Mouse (Mus musculus) ES-CJ7 (cell line): ENCODE results near the gene Vmn1r66.

Experiments used
- DNase-seq: peaks from one replicate; pipeline ENCODE4 v3.0.0; 2011; ENCODE audit warnings: low read depth, low spot score

Gene Vmn1r66

GRCm38 (mm10) chr7:10277906-10278305 lies at the start of gene Vmn1r66:
Gene Vmn1r66, minus strand, starts transcription at chr7:10278006.
- no peak for DNase-seq

DNA sequence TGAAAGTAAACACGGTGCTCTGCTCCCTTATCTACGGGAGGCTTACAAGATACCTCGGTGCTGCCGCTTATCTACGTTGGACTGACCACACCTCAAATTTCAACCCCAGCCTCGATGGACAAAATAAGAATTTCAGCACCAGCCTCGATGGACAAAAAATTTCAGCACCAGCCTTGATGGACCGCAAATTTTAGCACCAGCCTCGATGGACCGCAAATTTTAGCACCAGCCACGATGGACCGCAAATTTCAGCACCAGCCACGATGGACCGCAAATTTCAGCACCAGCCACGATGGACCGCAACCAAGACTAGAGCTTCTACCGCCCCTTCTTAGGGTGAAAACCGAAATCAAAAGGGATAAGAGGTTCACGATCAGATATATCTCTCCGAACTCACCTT lies 47.7 kb upstream of the Vmn1r66 start:
- DNase-seq = peak; percentile 51

DNA sequence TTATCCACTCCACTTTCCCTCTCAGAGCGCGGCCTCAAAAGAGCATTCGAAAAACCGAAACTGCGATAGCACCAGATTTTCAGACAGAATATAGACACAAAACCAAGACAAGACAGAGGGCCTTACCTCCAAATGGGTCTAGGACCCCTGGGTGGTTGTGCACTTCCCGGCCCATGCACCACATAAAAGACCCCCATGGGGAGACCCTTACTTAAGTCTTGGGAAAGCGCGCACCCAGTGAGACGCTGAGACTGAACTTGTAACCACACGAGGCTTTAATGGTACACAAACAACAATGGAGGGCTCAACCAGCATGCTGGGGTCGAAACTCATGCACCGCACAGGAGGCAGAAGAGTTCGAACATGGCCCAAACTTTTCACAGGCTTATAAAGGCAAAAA lies 25.7 kb downstream of the Vmn1r66 start:
- DNase-seq = no peak

GRCm38 (mm10) chr7:10249146-10249545 lies 28.7 kb downstream of the Vmn1r66 start:
- no peak for DNase-seq
